Mouse (Mus musculus) CH12.LX (cell line): Measurements from ENCODE around the gene Zmynd10.

Experiments
- BHLHE40 ChIP-seq: IDR thresholded peaks from 2 replicates; pipeline ENCODE4 v1.6.1; 2011; ENCODE audit warnings: mild to moderate bottlenecking, low read depth, low read length, improper control_type of control experiment
- CTCF ChIP-seq, 2 experiments: IDR thresholded peaks in 1 of 2; conservative IDR thresholded peaks in 1 of 2; 2 replicates each; pipeline ENCODE4 v1.5.1; 2011 to 2012; ENCODE audit warnings: low read depth in 2 of 2, low read length in 2 of 2, improper control_type of control experiment in 1 of 2, inconsistent platforms in 1 of 2, mild to moderate bottlenecking in 1 of 2, moderate library complexity in 1 of 2
- EP300 ChIP-seq: IDR thresholded peaks from 2 replicates; pipeline ENCODE4 v1.6.1; 2011; ENCODE audit warnings: low read length, improper control_type of control experiment
- JUND ChIP-seq: conservative IDR thresholded peaks from 2 replicates; pipeline ENCODE4 v1.6.1; 2011; ENCODE audit warnings: low read depth, low read length, improper control_type of control experiment
- ZMIZ1 ChIP-seq: IDR thresholded peaks from 2 replicates; pipeline ENCODE4 v1.6.1; 2012; ENCODE audit warnings: low read depth, mild to moderate bottlenecking, inconsistent platforms, low read length, improper control_type of control experiment

DNA sequence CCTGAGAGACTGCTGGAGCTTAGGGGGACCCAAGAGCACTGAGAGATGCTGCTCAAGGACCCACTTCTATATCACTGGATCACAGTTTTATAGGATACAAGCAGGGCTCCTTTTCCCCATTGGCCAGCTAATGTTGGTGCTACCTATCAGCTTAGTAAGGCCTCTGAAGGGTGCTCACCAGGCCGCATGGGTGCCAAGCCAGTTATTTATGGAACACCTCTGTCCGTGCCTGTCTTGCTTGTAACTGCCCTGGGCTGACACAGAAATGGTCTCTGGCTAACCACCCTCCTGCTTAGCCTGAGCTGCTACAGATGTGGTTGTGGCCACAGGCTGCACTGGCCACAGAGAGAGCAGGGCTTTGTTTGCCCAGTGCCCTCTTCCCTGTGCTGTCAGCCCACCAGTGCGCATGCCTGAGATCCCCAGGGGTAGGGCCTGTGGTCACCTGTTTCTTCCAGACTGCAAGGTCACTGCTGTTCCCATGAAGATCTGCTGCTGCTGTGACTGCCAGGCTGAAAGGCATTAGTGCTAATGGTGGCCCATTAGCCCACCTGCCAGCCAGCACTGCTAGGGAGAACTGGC, 46.3 kb upstream of the Zmynd10 start:
- TF ChIP-seq CTCF (conservative IDR thresholded peaks at IDR 0.05 in 1 of 2, IDR thresholded peaks at IDR 0.05 in 1 of 2; ENCODE audit: low read depth in 2 of 2, low read length in 2 of 2) (no peak), ZMIZ1 (no peak), EP300 (no peak), JUND (no peak), BHLHE40 (no peak)
